Mouse (Mus musculus) spleen, adult 2 months (tissue): Measurements from ENCODE around the gene Tmie.

Experiments used
- CTCF ChIP-seq: fragments of 200-500 bp; IDR thresholded peaks from 2 replicates; pipeline ENCODE4 v1.5.1; 2011; ENCODE audit warnings: mild to moderate bottlenecking, inconsistent platforms; ENCODE audit not compliant: insufficient read depth, insufficient read length, insufficient replicate concordance; ENCODE audit errors: extremely low read depth
- POLR2A ChIP-seq: fragments of 200-500 bp; IDR thresholded peaks from 2 replicates; pipeline ENCODE4 v1.6.1; 2011; ENCODE audit warnings: low read depth, low read length, inconsistent platforms

GRCm38 (mm10) chr9:110834411-110834810 is 45.5 kb downstream of the Tmie start, which contains the start of gene Prss45:
- no peak for TF ChIP-seq CTCF
- no peak for TF ChIP-seq POLR2A
